Mouse (Mus musculus) left cerebral cortex, adult 18-20 months (tissue): Measurements from ENCODE around the gene 4930435E12Rik. TPM values are rescaled to one million over a fixed set of nuclear protein-coding genes. Genes with fewer than 3 reads are reported as not detected.
"Not testable (repeated sequence)": the region's sequence is repeated elsewhere in the genome, so short reads cannot be mapped to it uniquely, and the experiment has no call there.

Source experiments
- DNase-seq, 2 experiments: peaks; one replicate each; pipeline ENCODE4 v3.0.0; 2021 to 2022; ENCODE audit warnings: low spot score in 2 of 2, mixed read lengths in 1 of 2
- long read RNA-seq, 2 experiments: library from polyadenylated mRNA; stranded (forward); transcript quantifications; one replicate each; pipeline ENCODE4 v2.0.0; 2021
- total RNA-seq, 2 experiments: library from RNA; stranded (reverse); gene quantifications; 2 replicates each; pipeline ENCODE4 v1.2.3; 2021

Gene 4930435E12Rik
- total RNA-seq, result not detected
- long read RNA-seq, experiment 1, result 0 reads
- long read RNA-seq, experiment 2, result 0 reads

DNA sequence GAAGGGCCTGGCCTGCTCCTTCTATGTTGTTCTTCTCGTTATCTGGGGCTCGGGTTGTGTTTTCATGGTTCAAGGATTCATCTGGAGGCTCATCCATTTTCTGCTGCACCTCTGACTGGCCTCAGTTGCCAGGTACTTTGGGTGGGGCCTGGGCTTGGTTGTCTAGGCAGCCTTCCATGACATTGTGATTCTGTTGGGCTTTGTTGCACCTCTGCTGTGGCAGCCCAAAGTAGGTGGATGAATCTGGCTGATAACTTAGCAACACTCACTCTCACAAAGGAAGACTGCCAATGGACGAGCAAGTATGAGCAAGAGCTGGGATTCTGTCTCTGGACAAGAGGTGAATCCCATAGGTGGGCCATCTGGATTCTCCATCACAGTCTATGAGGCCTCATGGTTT lies at the start of gene 4930435E12Rik:
Gene 4930435E12Rik, minus strand, starts transcription at position 101 of the 400 bp plus-strand sequence.
- DNase-seq, result no peak

DNA sequence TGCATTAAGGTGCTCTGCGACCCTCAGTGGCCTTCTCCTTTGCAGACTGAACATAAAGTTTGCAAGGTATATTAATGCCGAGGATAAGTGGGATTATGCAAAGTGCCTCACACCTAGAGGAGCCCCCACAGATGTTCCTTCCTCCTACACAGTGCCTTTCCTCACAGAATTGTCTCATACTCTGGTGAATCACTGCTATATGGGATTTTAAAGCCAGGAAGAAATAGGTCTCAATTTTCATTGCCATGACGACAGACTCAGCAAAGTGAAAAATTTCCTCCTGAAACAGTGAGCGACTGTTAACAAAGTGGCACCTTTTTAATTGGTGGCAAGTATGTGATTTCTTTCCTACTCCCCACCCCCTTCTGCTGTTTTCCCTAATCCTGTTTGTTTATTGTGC lies 45.9 kb upstream of the 4930435E12Rik start:
- DNase-seq, result peak; percentile 39 to 44

DNA sequence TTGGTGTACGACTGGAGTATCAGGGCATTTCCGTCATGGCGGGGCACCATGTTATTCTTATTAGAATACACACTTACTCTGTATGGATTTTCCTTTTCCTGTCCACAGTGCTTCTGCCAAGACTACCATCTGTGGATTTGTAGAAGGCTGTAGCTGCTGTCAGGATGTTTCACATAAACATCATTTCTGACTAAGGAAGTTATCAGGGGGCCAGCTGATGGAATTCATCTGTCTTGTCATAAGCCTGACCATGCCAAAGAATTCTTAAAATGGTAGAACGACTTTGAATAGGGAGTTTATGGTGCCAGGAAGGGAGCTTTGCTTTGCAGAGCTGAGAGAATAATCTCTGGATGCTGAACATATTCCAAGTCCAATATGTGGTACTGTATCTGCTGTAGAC lies 44.7 kb upstream of the 4930435E12Rik start:
- peak; percentile 13 to 19 for DNase-seq

DNA sequence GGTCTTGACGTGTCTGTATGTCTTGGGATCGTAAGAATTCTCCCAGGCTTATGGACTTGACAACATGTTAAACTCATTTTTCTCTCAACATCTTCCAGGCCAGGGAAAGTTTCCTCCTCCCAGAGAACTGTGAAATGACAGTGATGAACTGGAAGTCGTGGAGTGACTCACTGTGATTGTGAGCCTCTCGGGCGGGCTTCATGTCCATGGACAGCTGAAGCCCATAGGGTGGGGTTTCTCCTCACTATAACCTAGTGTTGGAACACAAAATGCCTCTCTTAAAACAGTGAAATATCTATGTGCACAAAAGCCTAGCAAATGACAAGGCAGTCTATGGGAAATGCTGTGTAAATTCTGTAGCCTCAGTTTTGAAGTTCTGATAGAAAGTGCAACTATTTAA lies 35.8 kb upstream of the 4930435E12Rik start:
- DNase-seq, result no peak

DNA sequence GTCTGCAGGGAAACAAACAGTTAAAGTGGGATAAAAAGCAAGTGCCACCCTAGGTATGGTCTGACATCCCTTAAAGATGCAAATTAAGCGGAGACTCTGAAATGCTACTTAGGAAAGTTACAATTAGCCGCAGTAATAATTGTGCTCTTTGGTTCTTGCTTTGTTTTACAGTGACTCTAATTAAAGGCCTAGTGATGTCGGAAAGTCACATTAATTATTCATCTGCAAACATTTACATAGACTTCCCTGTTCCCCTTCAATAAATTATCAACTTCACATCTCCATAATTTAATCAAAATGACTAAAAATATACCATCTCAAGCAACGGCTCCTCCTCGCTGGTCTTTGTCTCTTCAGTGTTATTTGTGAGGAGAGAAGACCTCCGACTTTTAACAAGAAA lies 32.0 kb upstream of the 4930435E12Rik start:
- no peak for DNase-seq

DNA sequence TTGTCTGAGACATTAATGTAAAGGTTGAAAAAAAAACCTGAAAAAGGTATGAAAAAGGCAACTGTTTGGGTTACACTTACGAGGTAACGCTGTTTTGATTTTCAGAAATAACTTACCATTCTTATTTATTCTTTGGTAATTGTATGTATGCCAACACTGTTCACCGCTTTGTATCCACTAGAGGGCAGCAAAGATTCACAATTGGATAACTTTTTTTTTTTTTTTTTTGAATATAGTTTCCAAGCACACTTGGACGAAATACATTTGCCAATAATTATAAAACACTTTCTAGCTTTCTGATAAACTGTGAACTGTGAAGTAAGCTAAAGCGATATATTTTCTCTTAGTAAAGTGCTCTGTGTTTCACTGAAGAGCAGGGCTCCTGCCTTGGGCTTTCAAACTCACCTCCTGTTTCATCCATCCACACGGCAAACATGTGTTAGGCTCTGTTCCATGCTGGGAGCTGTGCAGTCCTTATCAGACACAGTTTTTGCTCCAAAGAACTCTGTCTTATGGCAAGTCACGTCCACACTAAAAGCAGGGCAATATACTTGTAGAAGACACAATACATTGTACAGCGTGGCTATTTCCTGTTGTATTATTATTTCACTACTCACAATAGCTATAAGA lies 29.7 kb upstream of the 4930435E12Rik start:
- DNase-seq, result no peak

- peak; percentile 49 to 65 for DNase-seq
Measured at GRCm38 (mm10) chr16:38812521-38812920, 16.0 kb downstream of the 4930435E12Rik start.

- DNase-seq, result no peak
Measured at GRCm38 (mm10) chr16:38810196-38810595, 18.4 kb downstream of the 4930435E12Rik start.

- not testable (repeated sequence) for DNase-seq
Measured at GRCm38 (mm10) chr16:38807796-38808195, 20.8 kb downstream of the 4930435E12Rik start.

GRCm38 (mm10) chr16:38800091-38800490 lies 28.5 kb downstream of the 4930435E12Rik start, which contains the start of gene Upk1b:
Gene Upk1b, minus strand, starts transcription at chr16:38800328.
- no peak for DNase-seq

DNA sequence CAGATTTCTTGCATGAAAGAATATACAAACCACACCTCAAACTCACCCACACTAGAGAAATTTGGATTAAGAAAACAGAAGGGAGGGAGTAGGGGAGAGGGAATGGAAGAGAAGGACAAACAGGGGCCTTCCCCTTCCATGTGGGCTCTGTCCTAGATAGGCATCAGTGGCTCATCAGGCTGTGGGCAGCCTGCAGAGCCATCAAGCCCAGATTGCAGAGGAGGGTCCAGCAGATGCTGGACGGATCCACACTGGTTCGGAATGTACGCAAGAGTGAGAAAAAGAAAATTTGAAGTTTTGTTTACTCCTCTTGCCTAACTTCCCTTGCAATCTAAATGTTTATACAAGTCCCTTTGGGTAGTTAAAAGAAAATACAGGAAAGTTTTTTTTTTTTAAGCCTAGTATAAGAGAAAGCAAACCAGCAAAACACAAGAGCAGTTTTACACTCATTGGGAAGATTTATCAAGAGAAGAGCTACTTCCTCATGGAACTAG lies 29.5 kb downstream of the 4930435E12Rik start:
- no peak for DNase-seq

DNA sequence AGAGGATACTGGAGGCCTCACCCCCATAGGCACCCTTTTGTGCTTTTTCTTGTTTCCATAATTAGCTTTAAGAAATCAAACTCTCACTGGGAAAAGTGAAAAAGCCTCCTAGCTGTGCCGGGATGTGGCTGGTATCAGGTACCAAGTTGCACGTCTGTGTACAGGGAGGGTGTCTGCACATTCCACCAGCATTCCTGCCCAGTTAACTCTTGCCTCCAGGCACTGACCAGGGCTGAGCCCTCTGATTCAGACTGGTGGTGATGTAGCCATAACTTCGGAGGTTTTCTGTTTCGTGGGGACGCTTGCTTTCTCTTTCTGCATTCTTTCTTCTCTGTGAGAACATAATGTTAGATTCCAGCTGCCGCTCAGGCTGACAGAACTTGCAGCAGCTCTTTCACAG lies 35.4 kb downstream of the 4930435E12Rik start:
- DNase-seq, result no peak

DNA sequence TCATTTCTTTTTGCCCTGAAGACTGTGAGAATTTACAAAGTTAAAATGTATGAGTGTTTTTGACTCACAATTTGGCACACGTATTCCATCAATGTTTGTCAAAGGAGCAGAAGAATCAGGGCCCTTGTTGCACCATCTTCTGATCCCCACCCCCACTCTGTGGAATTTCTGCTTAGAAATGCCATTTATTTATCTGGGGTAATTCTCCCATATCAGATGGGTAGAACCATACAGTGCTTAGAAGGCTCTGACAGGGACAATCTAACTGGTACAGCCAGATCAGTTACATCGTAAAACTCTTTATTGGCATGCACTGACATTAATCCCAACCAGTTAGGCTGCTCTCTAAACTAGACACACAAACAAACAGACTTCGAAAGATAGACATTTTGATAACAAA lies 38.6 kb downstream of the 4930435E12Rik start:
- no peak for DNase-seq

DNA sequence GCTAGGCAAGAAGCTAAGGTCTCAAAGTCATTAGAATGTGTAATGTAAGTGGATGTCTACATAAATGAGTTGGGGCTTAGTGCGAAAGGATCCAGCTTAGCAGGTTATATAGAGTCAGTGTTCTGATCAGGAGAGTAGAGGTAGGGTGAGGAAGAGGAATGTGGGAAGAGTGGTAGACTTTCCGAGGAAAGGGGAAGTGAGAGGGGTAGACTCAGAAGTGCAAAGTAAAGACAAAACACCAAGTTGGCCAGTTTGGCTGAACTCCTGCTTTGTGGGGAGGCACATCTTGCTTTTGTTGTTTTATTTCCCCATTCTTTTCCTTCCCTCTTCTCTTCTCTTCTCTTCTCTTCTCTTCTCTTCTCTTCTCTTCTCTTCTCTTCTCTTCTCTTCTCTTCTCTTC lies 39.5 kb downstream of the 4930435E12Rik start:
- no peak for DNase-seq

- DNase-seq, result no peak
Measured at GRCm38 (mm10) chr16:38785301-38785700, 43.2 kb downstream of the 4930435E12Rik start.

DNA sequence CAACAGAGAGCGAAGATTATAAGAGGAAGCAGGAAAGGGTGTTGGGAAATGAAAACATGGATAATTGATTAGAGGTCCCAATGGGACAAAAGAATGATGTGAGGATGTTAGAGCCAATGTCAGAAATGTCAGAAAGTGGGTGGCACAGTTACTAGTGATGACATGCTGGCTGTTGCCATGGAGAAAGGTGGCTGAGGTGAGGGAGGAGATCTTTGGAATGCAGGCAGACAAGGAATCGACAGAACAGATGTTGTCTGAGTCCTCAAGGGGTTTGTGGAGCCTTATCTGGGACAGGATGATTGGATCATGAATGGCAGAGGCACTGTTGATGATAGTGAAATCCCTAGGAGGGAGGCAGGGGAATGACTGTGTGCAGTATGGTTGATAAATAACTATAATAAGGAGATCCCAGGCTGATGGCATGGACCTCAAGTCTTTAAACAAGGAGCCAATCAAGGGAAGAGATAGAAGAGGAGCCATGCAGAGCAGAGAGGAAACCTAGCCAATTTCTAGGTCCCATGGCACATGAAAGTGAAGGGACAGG lies 46.0 kb downstream of the 4930435E12Rik start:
- DNase-seq, result no peak

DNA sequence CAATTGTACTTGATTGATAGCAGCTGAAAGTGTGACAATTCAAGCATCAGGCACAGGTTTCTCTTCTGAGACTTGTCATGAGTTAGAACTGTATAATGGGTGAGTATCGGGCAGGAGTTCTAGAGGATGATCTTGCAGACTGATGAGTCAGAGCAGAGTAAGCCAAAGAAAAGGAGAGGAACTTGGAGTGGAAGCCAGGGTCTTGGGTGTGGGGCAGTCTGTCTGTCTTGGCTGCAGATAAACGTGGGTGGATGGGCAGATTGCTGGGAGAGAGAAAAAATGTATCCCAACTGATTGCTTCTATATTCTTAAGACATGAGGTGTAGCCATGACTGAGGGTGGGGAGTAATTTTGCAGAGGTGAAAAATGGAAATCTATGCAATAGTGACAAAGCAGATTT lies 46.6 kb downstream of the 4930435E12Rik start:
- DNase-seq, result no peak

DNA sequence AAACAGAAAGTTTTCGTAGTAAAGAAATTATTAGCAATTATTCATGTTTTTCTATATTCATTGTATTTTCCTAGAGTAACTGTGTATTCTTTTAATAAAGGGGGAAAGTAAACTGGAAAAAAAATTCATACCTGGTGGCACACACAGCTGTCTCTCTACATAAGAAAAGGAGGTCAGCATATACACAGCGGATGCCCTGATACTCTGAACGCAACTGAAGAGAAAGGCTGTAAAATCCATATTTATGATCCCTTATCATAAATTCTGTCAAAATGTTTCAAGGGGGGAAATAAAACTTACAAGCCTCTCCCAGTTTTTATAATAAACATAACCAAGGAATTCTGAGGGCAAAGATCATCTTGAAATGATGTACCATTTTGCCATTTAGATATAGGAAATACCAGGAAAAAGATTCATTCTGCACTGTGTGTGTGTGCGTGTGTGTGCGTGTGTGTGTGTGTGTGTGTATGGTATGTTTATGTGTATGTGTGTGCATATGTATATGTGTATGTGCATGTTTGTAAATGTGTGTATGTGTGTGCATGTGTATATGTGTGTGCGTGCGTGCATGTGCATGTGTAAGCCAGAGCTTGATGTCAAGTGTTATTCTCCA lies 47.5 kb downstream of the 4930435E12Rik start:
- no peak for DNase-seq

DNA sequence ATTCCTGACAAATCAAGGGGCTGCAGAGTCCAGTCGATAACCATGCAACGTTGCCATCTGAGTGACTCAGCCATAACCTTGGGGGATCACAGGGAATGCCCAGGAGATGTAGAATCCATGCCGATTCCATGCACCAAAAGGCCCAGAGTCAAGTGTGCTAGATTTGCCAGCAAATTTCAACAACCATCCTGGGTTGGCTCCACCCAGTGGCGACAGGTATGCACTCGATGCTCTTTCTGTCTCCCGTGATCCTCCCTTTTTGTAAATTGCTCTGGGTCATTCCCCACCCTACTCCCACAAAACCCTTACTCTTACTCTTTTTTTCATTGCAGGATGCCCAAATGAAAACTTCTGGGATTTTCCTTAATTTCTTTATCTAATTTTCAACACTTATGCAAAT lies 52.2 kb downstream of the 4930435E12Rik start:
- no peak for DNase-seq

DNA sequence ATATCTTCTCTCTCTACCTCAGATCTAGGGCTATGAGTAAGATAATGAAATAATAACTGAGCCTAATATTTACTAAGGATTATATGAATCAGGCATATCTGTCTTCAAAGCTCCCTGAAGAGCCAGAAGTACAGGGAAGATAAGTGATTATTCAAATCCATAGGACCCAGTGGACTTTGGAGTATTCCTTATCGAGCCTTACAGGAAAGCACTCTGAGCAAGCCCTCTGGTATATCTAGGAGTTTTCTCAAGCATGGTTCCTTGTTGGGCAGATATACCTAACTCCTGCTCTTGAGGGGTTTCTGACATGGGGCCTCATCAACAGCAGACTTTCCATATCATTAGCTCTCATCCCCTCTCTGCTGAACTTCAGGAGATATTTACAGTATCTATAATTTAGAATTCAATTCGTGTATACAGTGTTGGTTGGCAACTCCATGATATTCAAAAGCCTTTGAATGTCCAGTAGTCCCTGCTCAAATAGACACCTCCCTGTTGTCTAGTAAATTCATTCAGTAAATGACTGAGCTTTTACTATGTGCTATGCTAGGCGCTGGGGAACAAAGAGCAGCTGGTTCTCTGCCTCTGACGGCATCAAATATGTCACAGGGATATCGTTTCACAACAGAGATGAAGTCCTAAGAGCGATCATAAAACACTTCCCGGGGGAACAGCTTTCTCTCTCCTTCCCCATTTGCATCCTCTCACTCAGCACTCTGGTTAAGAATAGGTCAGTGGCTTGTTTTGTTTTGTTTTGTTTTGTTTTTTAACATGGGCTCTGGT lies 53.4 kb downstream of the 4930435E12Rik start:
- no peak for DNase-seq

DNA sequence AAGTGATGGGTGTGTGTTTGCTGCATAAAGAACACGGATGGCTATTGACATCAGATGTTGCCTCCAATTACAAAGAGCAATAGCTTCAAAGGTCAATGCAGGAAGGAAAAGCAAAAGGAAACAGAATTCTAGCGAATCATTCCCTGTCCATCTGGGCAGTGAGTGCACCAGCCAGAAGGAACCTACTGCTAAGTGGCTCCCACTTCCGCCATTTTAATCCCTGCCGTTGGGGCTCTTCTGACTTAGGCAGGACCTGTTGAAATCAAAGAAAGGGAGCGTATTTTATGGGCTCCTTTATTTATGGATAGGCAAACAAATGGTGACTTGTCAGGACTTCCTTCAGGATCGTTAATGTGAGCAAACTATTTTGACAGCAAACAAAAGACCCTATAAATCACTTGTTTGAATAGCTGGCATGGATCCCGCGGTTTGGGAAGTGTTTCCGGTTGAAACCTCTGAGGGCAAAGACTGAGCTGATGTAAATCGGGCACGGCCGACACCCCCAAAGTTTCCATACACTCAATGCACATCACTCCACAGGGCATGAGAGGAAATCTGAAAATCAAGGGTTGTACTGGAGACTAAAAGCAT lies 55.5 kb downstream of the 4930435E12Rik start:
- no peak for DNase-seq
